Mouse (Mus musculus) duodenum, adult 2 months (tissue): ENCODE data around the gene H2-DMb1. TPM values are rescaled to one million over a fixed set of nuclear protein-coding genes. Genes with fewer than 3 reads are reported as not detected.

Experiments used
- polyA plus RNA-seq: library from polyadenylated mRNA; depleted of rRNA; stranded (reverse); fragments of >200 nt; gene quantifications from 2 replicates; pipeline ENCODE4 v1.2.3, GENCODE M21; 2012; ENCODE audit warnings: low replicate concordance; rRNA removed

The H2-DMb1 gene
- polyA plus RNA-seq, result 52.9 and 337 TPM in 2 replicates

DNA sequence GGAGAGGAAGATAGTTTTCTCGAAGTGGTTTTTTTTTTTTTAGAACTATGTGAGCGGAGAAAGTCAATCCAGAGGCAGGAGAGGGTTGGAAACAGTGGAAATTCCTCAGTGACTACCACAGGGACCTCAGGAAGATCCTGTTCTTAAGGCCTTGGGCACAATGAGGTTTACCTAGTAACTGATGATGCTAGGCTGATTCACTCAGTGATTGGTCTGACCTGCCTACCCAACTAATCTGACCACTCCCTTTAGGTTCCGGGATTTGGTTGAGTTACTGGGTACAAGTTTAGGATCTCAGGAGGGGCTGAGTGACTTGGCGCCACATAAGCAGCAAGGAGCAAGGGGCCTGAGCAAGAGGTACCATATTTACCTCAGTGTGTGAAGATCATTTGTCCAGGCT lies at the start of gene H2-DMb1:
Gene H2-DMb1 (plus strand): TSS at position 150 of the 400 bp plus-strand sequence.

DNA sequence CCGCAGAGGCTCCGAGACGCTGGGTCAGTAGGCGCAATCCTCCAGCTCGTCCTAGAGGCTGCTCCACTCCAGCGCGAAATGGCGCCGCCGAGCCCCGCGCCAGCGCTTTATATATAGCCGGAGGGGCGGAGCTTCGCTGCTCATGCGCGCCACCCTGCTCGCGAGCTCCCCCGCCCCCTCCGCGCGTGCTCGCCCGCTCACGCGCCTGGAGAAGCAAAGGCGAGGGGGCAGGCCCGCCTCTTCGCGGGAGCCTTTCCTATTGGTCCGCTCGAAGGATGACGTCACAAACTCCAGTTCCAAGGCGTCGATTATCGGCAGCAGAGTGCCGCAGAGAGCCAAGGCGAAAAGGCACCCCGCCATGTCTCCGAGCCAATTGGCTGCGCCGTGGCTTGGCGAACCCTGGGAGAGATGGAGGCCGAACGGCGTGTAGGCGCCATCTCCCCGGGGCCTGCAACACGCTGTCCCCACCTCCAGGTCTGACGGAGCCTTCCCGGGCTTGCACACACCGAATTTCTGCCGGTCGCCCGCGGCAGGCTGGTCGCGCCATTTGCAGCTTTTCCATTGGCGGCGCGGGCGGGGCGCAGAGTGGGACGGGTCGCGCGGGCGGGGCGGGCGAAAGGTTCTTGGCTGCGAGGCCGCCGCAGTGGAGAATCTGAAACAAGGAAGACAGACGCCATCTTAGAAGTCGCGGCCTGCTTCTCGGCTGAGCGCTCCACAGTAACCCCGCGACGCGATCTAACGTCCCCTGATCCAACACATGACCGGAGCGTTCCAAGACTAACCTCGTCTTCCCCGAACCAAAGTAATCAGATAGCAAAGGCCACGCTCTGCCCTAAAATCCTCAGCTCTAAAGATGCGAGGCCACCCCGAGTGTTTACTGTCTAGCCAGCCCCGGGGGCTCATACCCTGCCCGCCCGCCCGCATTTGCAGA lies 33.4 kb upstream of the H2-DMb1 start, which contains the start of gene H2-DMa:
Gene H2-DMa (plus strand): TSS at position 293 of the 931 bp plus-strand sequence.

DNA sequence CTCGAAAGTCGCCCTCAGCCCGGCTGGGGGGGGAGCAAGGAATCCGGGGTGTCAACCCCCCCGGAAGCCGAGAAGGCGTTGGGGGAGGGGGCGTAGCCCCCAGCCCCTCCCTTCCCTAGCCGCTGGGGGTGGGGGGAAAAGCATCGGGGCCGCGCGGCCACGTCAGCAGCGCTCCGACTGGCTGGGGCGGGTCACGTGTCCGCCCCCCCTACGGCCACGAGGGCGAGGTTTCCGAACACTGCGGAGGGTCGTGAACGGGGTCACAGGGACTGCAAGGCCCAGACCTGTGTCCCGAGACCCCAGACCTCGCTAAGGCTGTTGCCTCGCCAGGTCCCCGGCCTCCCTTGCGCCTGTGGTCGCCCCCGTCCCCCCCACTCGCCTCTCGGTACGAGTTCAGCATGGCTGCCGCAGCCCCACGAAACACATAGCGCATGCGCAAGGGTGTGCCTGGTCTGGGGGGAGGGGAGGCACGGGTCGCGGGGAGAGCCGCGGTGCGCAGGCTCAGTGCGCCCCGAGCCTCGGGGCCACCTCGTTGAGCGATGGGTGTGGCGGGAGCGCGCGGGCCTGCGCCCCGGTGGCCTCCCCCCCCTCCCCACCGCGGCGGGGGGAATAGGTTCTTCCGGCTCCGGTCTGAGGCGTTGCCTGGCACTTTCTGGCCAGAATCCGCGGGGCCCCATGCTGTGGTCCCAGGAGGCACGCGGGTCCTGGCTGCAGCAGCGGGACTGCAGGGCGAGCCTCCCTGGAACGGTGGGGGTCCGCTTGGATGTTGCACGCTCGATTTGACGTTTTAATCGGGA lies 30.5 kb upstream of the H2-DMb1 start, which contains the start of gene Brd2:
Gene Brd2 (minus strand): TSS at position 447 of the 797 bp plus-strand sequence.

DNA sequence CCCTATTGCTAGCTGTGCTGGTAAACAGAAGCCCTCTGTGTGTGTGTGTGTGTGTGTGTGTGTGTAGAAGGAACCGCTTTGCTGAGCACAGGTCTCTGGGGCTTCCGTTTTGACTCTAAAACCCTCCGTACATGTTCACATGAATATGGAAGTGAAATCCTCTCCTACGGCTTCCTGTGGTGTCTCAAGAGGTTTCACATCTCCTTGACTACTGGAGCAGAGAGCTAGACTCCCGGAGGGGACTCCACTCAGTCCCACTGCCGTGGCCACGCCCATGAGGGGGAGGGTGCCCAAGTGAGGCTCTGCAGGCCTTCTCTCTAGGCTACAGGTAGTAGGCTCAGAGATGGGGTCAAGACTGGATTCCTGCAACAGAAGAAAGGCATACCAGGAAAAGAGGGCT lies 9.8 kb upstream of the H2-DMb1 start, which contains the start of gene H2-DMb2:
Gene H2-DMb2 (plus strand): TSS at position 275 of the 400 bp plus-strand sequence.

DNA sequence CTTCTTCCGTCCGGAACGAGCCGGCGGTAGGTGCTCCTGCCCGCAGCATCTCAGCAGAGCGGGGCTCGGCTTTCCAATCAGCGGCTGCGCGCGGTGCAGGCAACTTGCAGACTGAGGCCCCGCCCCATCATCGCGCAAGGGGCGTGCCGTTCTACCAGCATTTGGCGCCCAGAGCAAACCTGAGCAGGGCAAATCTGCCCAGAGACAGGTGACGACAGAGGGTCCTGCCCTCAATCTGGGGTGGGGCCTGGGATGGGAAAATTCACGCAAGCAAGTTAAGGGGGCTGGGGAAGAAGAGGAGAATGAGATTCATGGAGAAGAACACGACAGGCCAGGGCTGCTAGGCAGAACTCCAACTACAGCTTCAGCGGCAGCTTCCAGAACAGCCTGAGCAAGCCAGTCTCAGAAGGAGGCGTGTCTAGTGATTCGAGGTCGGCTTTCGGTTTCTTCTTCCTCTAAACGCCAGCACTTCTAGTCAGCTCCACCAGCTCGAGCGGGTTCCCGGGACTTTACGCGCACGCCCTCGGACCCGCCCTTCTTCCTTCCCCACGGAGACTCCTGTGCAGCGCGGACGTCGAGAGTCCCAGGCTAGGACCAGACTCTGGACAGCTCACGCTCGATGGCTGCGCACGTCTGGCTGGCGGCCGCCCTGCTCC lies 34.5 kb downstream of the H2-DMb1 start, which contains the start of the genes Tap1 and Psmb9:
Gene Tap1 (plus strand): TSS at position 293 of the 656 bp plus-strand sequence.
Gene Psmb9 (minus strand): TSS at position 504 of the 656 bp plus-strand sequence.

DNA sequence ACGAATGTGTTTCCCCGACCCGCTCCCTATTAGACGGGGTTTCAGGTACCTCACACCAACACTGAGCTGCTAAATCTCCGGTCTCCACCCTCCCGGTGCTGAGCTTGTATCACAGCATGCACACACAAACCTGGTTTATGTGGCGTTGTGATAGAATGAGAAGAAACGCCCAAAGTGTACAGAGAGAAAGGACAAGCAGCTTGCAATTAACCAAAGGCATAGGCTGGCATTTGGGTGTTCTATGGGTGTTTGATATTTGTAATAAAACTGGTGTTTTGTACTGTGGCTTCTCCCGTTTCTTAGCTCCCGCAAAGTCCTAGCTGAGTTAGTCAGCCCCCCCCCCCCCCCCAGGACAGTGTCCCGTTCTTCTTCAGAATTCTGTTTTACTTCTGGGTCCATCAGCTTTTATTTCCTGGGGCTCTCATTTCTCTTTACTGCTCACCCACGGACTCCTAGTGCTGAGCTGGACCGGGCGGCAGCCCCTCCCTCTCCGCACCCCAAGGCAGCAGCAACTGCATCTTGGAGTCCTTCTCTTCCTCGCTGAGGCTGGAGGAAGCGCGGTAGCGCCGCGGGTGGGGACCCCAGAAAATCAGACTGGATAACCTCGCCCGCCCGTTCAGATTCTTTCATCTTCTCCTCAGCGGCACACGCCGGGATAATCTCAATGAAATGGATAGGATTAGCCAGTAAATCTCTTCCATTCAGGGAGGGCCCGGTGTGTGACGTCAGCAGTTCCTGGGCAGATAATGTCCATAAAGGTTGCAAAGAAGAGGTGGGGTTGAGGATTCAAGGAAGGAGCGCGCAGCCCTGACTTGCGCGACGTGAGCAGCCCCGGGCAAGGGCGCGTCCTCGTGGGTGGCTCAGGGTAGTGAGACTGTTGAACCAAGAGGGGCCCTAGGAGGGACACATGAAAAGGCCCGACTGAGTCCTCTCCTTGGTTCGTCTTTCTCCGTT lies 44.3 kb downstream of the H2-DMb1 start, which contains the start of gene Psmb8:
Gene Psmb8 (plus strand): TSS at position 781 of the 954 bp plus-strand sequence.

DNA sequence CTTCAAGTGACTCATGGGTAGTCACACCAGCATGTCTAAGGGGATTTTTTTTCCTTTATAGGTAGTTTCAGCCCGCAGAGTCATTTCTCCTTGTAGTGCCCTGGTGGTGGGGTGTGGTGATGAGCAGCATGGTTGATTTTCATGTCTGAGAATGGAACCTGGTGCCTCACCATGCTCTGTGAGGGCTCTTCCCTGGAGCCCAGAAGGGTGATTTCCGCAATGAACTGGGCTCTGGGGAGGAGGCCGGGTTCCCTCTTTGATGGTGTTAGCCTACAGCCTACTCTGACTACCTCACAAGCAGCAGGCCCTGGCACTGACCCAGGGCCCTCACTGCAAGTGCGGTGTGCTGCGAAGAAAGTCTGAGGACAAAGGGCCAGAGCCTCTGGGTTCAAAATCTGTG lies 50.6 kb downstream of the H2-DMb1 start, which contains the start of gene Tap2:
Gene Tap2 (plus strand): TSS at position 84 of the 400 bp plus-strand sequence.

Other genes starting within 250 kb of the H2-DMb1 start
- 0.24 TPM in 1 of 2 replicates, not detected in the other for gene Platr17, start 247.9 kb upstream of the H2-DMb1 start, polyA plus RNA-seq
- gene Daxx, start 243.7 kb upstream of the H2-DMb1 start, polyA plus RNA-seq, result 42.4 and 47.2 TPM in 2 replicates
- gene Tapbp, start 237.2 kb upstream of the H2-DMb1 start, polyA plus RNA-seq, result 220 and 430 TPM in 2 replicates
- gene Zbtb22, start 237.2 kb upstream of the H2-DMb1 start, polyA plus RNA-seq, result 65.9 and 84.1 TPM in 2 replicates
- gene Rgl2, start 223.5 kb upstream of the H2-DMb1 start, polyA plus RNA-seq, result 88.3 and 111 TPM in 2 replicates
- gene Pfdn6, start 212.7 kb upstream of the H2-DMb1 start, polyA plus RNA-seq, result 6.1 and 14.4 TPM in 2 replicates
- 10.8 and 15.6 TPM in 2 replicates for gene Wdr46, start 212.4 kb upstream of the H2-DMb1 start, polyA plus RNA-seq
- 27.8 and 35.0 TPM in 2 replicates for gene B3galt4, start 201.6 kb upstream of the H2-DMb1 start, polyA plus RNA-seq
- gene Vps52, start 197.3 kb upstream of the H2-DMb1 start, polyA plus RNA-seq, result 50.7 and 52.9 TPM in 2 replicates
- gene Rps18, start 197.1 kb upstream of the H2-DMb1 start, polyA plus RNA-seq, result 196 and 219 TPM in 2 replicates
- 4,063 and 9,745 TPM in 2 replicates for gene H2-K1, start 152.7 kb upstream of the H2-DMb1 start, polyA plus RNA-seq
- gene Ring1, start 128.4 kb upstream of the H2-DMb1 start, polyA plus RNA-seq, result 22.1 and 26.1 TPM in 2 replicates
- 73.6 and 117 TPM in 2 replicates for gene H2-Ke6, start 125.0 kb upstream of the H2-DMb1 start, polyA plus RNA-seq
- 161 and 163 TPM in 2 replicates for gene Slc39a7, start 121.4 kb upstream of the H2-DMb1 start, polyA plus RNA-seq
- gene Rxrb, start 121.3 kb upstream of the H2-DMb1 start, polyA plus RNA-seq, result 73.7 and 88.7 TPM in 2 replicates
- gene Col11a2, start 113.6 kb upstream of the H2-DMb1 start, polyA plus RNA-seq, result 1.3 and 6.3 TPM in 2 replicates
- gene H2-Oa, start 60.7 kb upstream of the H2-DMb1 start, polyA plus RNA-seq, result 4.6 and 11.9 TPM in 2 replicates
- gene H2-DMa, start 33.5 kb upstream of the H2-DMb1 start, polyA plus RNA-seq, result 40.9 and 173 TPM in 2 replicates
- gene Brd2, start 30.4 kb upstream of the H2-DMb1 start, polyA plus RNA-seq, result 84.7 and 92.1 TPM in 2 replicates
- gene H2-DMb2, start 9.8 kb upstream of the H2-DMb1 start, polyA plus RNA-seq, result 4.5 and 16.7 TPM in 2 replicates
- 53.8 and 96.5 TPM in 2 replicates for gene Tap1, start 34.5 kb downstream of the H2-DMb1 start, polyA plus RNA-seq
- 114 and 217 TPM in 2 replicates for gene Psmb9, start 34.7 kb downstream of the H2-DMb1 start, polyA plus RNA-seq
- gene Psmb8, start 44.6 kb downstream of the H2-DMb1 start, polyA plus RNA-seq, result 140 and 253 TPM in 2 replicates
- 39.6 and 83.2 TPM in 2 replicates for gene Tap2, start 50.5 kb downstream of the H2-DMb1 start, polyA plus RNA-seq
- gene H2-Ob, start 85.8 kb downstream of the H2-DMb1 start, polyA plus RNA-seq, result 1.6 and 6.7 TPM in 2 replicates
- gene H2-Ab1, start 104.6 kb downstream of the H2-DMb1 start, polyA plus RNA-seq, result 523 and 3,902 TPM in 2 replicates
- gene H2-Aa, start 134.8 kb downstream of the H2-DMb1 start, polyA plus RNA-seq, result 132 and 571 TPM in 2 replicates
- gene H2-Eb1, start 152.8 kb downstream of the H2-DMb1 start, polyA plus RNA-seq, result 83.1 and 303 TPM in 2 replicates
- gene H2-Eb2, start 172.6 kb downstream of the H2-DMb1 start, polyA plus RNA-seq, result 0.15 and 0.18 TPM in 2 replicates
- gene Btnl2, start 201.8 kb downstream of the H2-DMb1 start, polyA plus RNA-seq, result 71.0 and 85.2 TPM in 2 replicates
- gene Btnl1, start 224.1 kb downstream of the H2-DMb1 start, polyA plus RNA-seq, result 72.9 and 155 TPM in 2 replicates
- gene BC051142, start 245.7 kb downstream of the H2-DMb1 start, polyA plus RNA-seq, result 0.07 and 0.15 TPM in 2 replicates